Mouse (Mus musculus): ENCODE measurements around the gene Gm49345. TPM values are rescaled to one million over a fixed set of nuclear protein-coding genes. Genes with fewer than 3 reads are reported as not detected.
A peak's percentile ranks its signal among the peaks of the same experiment; 100 is the strongest.

The Gm49345 gene
- polyA plus RNA-seq, 1 experiment from 2014 or later: not detected

GRCm38 (mm10) chr13:67572591-67573189 lies 64.9 kb downstream of the Gm49345 start:
- no peak for ATAC-seq (ENCODE audit: insufficient read depth, low FRiP score, low TSS enrichment)

GRCm38 (mm10) chr13:67553730-67554129 lies 83.8 kb downstream of the Gm49345 start, which contains the start of gene Zfp748:
Gene Zfp748, minus strand, starts transcription at chr13:67553830.
- Histone ChIP-seq H3K27ac (ENCODE audit: low read depth, low read length) (no peak within 1 kb of the TSS; the same call in 1 of the 2 replicates), H3K9me3 (ENCODE audit: control insufficient read depth, low read length) (no peaks in the 10 kb centered on the region), H3K4me3 (ENCODE audit: low read depth, low read length) (peak within 1 kb of the TSS; percentile 77), H3K36me3 (ENCODE audit: control insufficient read depth, insufficient read depth, low read length) (no peaks in the 10 kb centered on the region), H3K9ac (ENCODE audit: low read length) (peak within 1 kb of the TSS; percentile 82), H3K4me1 (ENCODE audit: control insufficient read depth, insufficient read depth, low read length) (peaks cover 7% of the 10 kb centered on the region), H3K27me3 (ENCODE audit: control insufficient read depth, insufficient read depth, low read length) (no peaks in the 10 kb centered on the region), H3K4me2 (ENCODE audit: low read depth) (peak within 1 kb of the TSS; percentile 55)
- 81% methylated on average over 4 of the region's 4 CpGs for WGBS
- no peak for ATAC-seq (ENCODE audit: insufficient read depth, low FRiP score, low TSS enrichment)
- DNase-seq (ENCODE audit: low spot score): no peak

More at GRCm38 (mm10) chr13:67572591-67573189, 64.9 kb downstream of the Gm49345 start:
- Histone ChIP-seq H3K27ac (ENCODE audit: low read depth, low read length) (no peak overlapping the region), H3K9me3 (ENCODE audit: control insufficient read depth, low read length) (no peaks in the 10 kb centered on the region), H3K27me3 (ENCODE audit: control insufficient read depth, insufficient read depth, low read length) (no peaks in the 10 kb centered on the region), H3K4me1 (ENCODE audit: control insufficient read depth, insufficient read depth, low read length) (no peaks in the 10 kb centered on the region), H3K36me3 (ENCODE audit: control insufficient read depth, insufficient read depth, low read length) (no peaks in the 10 kb centered on the region), H3K4me2 (ENCODE audit: low read depth) (no peak overlapping the region), H3K9ac (ENCODE audit: low read length) (no peak overlapping the region), H3K4me3 (ENCODE audit: low read depth, low read length) (no peak overlapping the region)
- WGBS: 75% methylated on average over 5 of the region's 5 CpGs
- no peak for DNase-seq (ENCODE audit: low spot score)

DNA sequence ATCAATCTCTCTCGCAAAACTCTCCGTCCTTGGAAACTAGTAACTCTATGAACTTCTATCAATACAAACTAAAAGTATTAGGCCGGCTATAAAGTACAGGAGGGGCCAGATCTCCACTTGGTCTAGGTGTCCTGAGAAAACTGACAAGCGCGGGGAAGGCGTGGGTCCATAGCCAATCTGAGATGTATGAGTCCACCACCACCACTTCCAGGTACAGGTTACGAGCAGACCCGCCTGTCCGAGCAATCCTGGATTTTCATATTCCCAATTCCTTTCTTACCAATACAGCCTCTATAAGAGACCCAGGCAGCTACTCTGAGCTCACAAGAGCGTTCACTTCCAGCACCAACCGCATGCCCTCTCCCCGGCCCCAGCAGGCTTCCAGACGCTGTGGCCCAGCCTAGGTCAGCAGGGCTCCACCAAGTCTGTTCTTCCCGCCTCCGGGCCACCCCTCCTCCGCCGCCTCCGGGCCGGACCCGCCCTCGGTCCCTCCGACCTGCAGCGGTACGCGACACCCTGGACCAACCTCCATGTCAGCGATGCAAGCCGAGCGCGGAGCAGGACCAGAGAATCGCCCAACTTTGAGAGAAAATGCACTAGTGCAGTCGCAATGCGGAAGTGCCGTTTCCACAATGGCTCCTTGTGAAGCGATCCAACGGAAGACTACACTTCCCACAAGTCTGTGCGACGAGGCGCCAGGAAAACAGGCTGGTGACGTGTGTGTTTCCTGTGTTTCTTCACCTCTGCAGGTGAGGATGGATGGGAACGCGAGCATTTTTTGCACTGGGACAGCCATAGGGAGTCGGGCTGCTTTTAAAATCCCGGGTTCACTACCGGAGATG lies 84.8 kb downstream of the Gm49345 start:
- DNase-seq (ENCODE audit: low spot score) (peak; percentile 84), ATAC-seq (ENCODE audit: insufficient read depth, low FRiP score, low TSS enrichment) (peak; percentile 98)
- H3K4me3 ChIP-seq (ENCODE audit: low read depth, low read length): peak overlapping the region; percentile 77
- no peak overlapping the region; the same call in 1 of the 2 replicates for H3K27ac ChIP-seq (ENCODE audit: low read depth, low read length)
- no peaks in the 10 kb centered on the region for H3K36me3 ChIP-seq (ENCODE audit: control insufficient read depth, insufficient read depth, low read length)
- no peaks in the 10 kb centered on the region for H3K9me3 ChIP-seq (ENCODE audit: control insufficient read depth, low read length)
- no peaks in the 10 kb centered on the region for H3K27me3 ChIP-seq (ENCODE audit: control insufficient read depth, insufficient read depth, low read length)
- under 1% methylated on average over 44 of the region's 44 CpGs for WGBS
- H3K4me1 ChIP-seq (ENCODE audit: control insufficient read depth, insufficient read depth, low read length): peaks cover 7% of the 10 kb centered on the region
- H3K9ac ChIP-seq (ENCODE audit: low read length): peak overlapping the region; percentile 82
- peak overlapping the region; percentile 55 for H3K4me2 ChIP-seq (ENCODE audit: low read depth)

- 85% methylated on average over 1 of the region's 1 CpGs for WGBS
- ATAC-seq (ENCODE audit: insufficient read depth, low FRiP score, low TSS enrichment): no peak
- H3K4me2 ChIP-seq (ENCODE audit: low read depth): no peak overlapping the region
- H3K27me3 ChIP-seq (ENCODE audit: control insufficient read depth, insufficient read depth, low read length): no peaks in the 10 kb centered on the region
- H3K4me1 ChIP-seq (ENCODE audit: control insufficient read depth, insufficient read depth, low read length): no peaks in the 10 kb centered on the region
- no peaks in the 10 kb centered on the region for H3K9me3 ChIP-seq (ENCODE audit: control insufficient read depth, low read length)
- H3K4me3 ChIP-seq (ENCODE audit: low read depth, low read length): no peak overlapping the region
- no peak for DNase-seq (ENCODE audit: low spot score)
- no peak overlapping the region for H3K9ac ChIP-seq (ENCODE audit: low read length)
- peaks cover 15% of the 10 kb centered on the region for H3K36me3 ChIP-seq (ENCODE audit: control insufficient read depth, insufficient read depth, low read length)
- H3K27ac ChIP-seq (ENCODE audit: low read depth, low read length): no peak overlapping the region
Observed at GRCm38 (mm10) chr13:67545941-67546340, 91.6 kb downstream of the Gm49345 start.

Other genes starting within 250 kb of the Gm49345 start
- 2.4 and 3.2 TPM in 2 replicates for gene Zfp429, start 237.9 kb downstream of the Gm49345 start, polyA plus RNA-seq (2014; fragmentation: Nextera tagmentation; extraction: Ambion mirVana)
- 0.22 and 1.2 TPM in 2 replicates for gene Zfp459, start 216.4 kb downstream of the Gm49345 start, polyA plus RNA-seq (2014; fragmentation: Nextera tagmentation; extraction: Ambion mirVana)
- gene Zfp874a, start 186.1 kb downstream of the Gm49345 start, polyA plus RNA-seq (2014; fragmentation: Nextera tagmentation; extraction: Ambion mirVana): 6.3 and 7.9 TPM in 2 replicates
- 0.81 and 1.6 TPM in 2 replicates for gene Zfp874b, start 153.5 kb downstream of the Gm49345 start, polyA plus RNA-seq (2014; fragmentation: Nextera tagmentation; extraction: Ambion mirVana)
- gene Zfp58, start 137.2 kb downstream of the Gm49345 start, polyA plus RNA-seq (2014; fragmentation: Nextera tagmentation; extraction: Ambion mirVana): 15.7 and 17.7 TPM in 2 replicates
- gene Gm26965, start 111.6 kb downstream of the Gm49345 start, polyA plus RNA-seq (2014; fragmentation: Nextera tagmentation; extraction: Ambion mirVana): not detected in 2 replicates
- 34.2 and 34.3 TPM in 2 replicates for gene Zfp87, start 111.6 kb downstream of the Gm49345 start, polyA plus RNA-seq (2014; fragmentation: Nextera tagmentation; extraction: Ambion mirVana)
- gene Zfp748, start 83.9 kb downstream of the Gm49345 start, polyA plus RNA-seq (2014; fragmentation: Nextera tagmentation; extraction: Ambion mirVana): 15.9 and 21.7 TPM in 2 replicates
- 4.4 and 5.3 TPM in 2 replicates for gene Zfp729b, start 28.1 kb downstream of the Gm49345 start, polyA plus RNA-seq (2014; fragmentation: Nextera tagmentation; extraction: Ambion mirVana)
- 3.2 and 4.0 TPM in 2 replicates for gene Zfp729a, start within 50 bp of the Gm49345 start, polyA plus RNA-seq (2014; fragmentation: Nextera tagmentation; extraction: Ambion mirVana)
- 12.8 and 13.6 TPM in 2 replicates for gene Zfp738, start 49.3 kb upstream of the Gm49345 start, polyA plus RNA-seq (2014; fragmentation: Nextera tagmentation; extraction: Ambion mirVana)
- gene Zfp65, start 91.4 kb upstream of the Gm49345 start, polyA plus RNA-seq (2014; fragmentation: Nextera tagmentation; extraction: Ambion mirVana): 3.2 and 4.4 TPM in 2 replicates
- gene Zfp85, start 117.5 kb upstream of the Gm49345 start, polyA plus RNA-seq (2014; fragmentation: Nextera tagmentation; extraction: Ambion mirVana): 5.8 and 6.5 TPM in 2 replicates
- gene Zfp493, start 141.9 kb upstream of the Gm49345 start, polyA plus RNA-seq (2014; fragmentation: Nextera tagmentation; extraction: Ambion mirVana): 2.9 and 3.4 TPM in 2 replicates
- gene Zfp273, start 176.0 kb upstream of the Gm49345 start, polyA plus RNA-seq (2014; fragmentation: Nextera tagmentation; extraction: Ambion mirVana): 6.4 and 6.8 TPM in 2 replicates
- gene Gm10037, start 193.3 kb upstream of the Gm49345 start, polyA plus RNA-seq (2014; fragmentation: Nextera tagmentation; extraction: Ambion mirVana): 2.1 and 3.5 TPM in 2 replicates
- gene BC048507, start 225.6 kb upstream of the Gm49345 start, polyA plus RNA-seq (2014; fragmentation: Nextera tagmentation; extraction: Ambion mirVana): not detected in 2 replicates